29 mouse cellular contexts compared by ENCODE assay signal in the genomic region with DNA sequence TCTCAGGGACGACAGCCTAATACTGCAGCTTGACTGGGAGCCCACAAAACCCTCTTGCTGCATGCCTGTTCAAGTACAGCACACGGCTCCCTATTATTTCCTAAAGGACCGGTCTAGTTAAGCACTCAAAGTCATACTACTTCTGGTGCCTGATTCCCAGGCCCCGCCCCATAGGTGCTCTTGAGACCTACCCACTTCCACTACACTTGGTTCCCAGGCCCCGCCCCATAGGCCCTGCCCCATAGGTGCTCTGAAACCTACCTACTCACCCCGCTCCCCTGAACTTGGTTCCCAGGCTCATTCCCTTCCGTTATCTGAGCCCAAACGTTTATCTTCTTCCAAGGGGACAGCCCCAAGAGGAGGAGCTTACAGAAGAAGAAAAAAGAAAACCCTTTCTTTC. TPM values are rescaled to one million over a fixed set of nuclear protein-coding genes. Genes with fewer than 3 reads are reported as not detected.
"Had no signal": no experiment of that assay in that cellular context is flagged by ENCODE, and none has a peak within 500 bp of the region (broad histone marks: within the 10 kb centered on the region; RNA-seq: fewer than 3 reads in every experiment).

No protein-coding gene starts in this region.

- H3K9ac ChIP-seq: heart, embryonic 12.5 days; hindbrain, embryonic 12.5 days; hindbrain, embryonic 14.5 days; limb, embryonic 12.5 days had no signal

- H3K27ac ChIP-seq: gastrocnemius, adult 2 months; heart, embryonic 10.5 days; hindbrain, embryonic 10.5 days; hindbrain, embryonic 12.5 days; hindbrain, embryonic 14.5 days; layer of hippocampus, adult 2 months; left cerebral cortex, adult 2 months; limb, embryonic 10.5 days; limb, embryonic 12.5 days had no signal

- DNase-seq: gastrocnemius, adult 2 months; gastrocnemius, postnatal 10 days; gastrocnemius, postnatal 25 days; heart, adult 18-20 months; heart, postnatal 10 days; heart, postnatal 4 days; kidney, adult 18-20 months; kidney, adult 8-10 months; kidney, postnatal 10 days; kidney, postnatal 4 days; liver had no signal

- ATAC-seq: hindbrain, embryonic 16.5 days; inflammation-experienced regulatory T-cells, adult 6 months; intestine, postnatal 0 days had no signal

- H3K4me2 ChIP-seq: heart, embryonic 12.5 days; hindbrain, embryonic 12.5 days; hindbrain, embryonic 14.5 days; limb, embryonic 12.5 days; liver, embryonic 11.5 days had no signal

- H3K27me3 ChIP-seq: heart, embryonic 12.5 days; hindbrain, embryonic 12.5 days; limb, embryonic 12.5 days had no signal

- H3K9me3 ChIP-seq: heart, embryonic 10.5 days; heart, embryonic 12.5 days; hindbrain, embryonic 10.5 days; hindbrain, embryonic 12.5 days; limb, embryonic 10.5 days; limb, embryonic 12.5 days had no signal

- H3K4me1 ChIP-seq: hindbrain, embryonic 12.5 days; limb, embryonic 10.5 days; limb, embryonic 12.5 days had no signal

- H3K4me3 ChIP-seq: gastrocnemius, adult 2 months; heart, embryonic 10.5 days; heart, embryonic 12.5 days; hindbrain, embryonic 10.5 days; hindbrain, embryonic 12.5 days; layer of hippocampus, adult 2 months; left cerebral cortex, adult 2 months; limb, embryonic 10.5 days; limb, embryonic 12.5 days had no signal

RNA-seq across cellular contexts. Expression of a gene that starts 11.5 kb away (rescaled TPM):
- polyA plus RNA-seq: frontal cortex, adult 2 months; heart, embryonic 12.5 days; heart, embryonic 14.5 days; hindbrain, embryonic 10.5 days; hindbrain, embryonic 12.5 days; hindbrain, embryonic 14.5 days; inflammation-experienced regulatory T-cells, adult 6 months; intestine, postnatal 0 days; kidney, embryonic 14.5 days; kidney, embryonic 16.5 days; limb, embryonic 10.5 days; limb, embryonic 12.5 days; liver, embryonic 11.5 days had no signal

RNA-seq across cellular contexts. Expression of a gene that starts 15.2 kb away (rescaled TPM):
- polyA plus RNA-seq: inflammation-experienced regulatory T-cells, adult 6 months had no signal

RNA-seq across cellular contexts. Expression of a gene that starts 56.3 kb away (rescaled TPM):
- polyA plus RNA-seq: heart, embryonic 14.5 days; heart, embryonic 16.5 days; inflammation-experienced regulatory T-cells, adult 6 months; kidney, embryonic 14.5 days; kidney, embryonic 16.5 days; limb, embryonic 10.5 days; limb, embryonic 12.5 days had no signal
